Mouse (Mus musculus): ENCODE data around the gene Cdyl. TPM values are rescaled to one million over a fixed set of nuclear protein-coding genes. Genes with fewer than 3 reads are reported as not detected.

Gene Cdyl
- total RNA-seq, 2 experiments from 2014 or later, result 8.6 to 9.0 TPM

DNA sequence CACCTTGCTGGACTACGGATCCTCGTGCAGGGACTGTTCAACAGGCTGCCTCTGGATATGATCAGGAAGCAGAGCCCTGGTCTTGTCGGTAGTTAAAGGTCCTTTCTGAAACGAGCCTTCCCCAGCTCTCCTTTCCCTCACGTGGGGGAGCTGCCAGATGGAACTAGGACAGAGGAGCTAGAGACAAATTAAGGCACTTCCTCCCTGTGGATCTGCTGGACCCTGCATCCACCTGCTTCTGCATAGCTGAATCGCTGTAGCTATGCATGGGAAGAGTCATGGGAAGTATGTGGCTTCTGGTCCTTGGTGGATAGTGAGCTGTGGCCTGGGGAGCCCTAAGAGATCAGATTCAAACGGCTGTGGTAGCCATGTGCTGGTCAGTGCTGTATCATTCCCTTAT, 134.7 kb downstream of the Cdyl start:
- intact Hi-C loops (cut with DNase I), result no loop called here
- no peak for DNase-seq

DNA sequence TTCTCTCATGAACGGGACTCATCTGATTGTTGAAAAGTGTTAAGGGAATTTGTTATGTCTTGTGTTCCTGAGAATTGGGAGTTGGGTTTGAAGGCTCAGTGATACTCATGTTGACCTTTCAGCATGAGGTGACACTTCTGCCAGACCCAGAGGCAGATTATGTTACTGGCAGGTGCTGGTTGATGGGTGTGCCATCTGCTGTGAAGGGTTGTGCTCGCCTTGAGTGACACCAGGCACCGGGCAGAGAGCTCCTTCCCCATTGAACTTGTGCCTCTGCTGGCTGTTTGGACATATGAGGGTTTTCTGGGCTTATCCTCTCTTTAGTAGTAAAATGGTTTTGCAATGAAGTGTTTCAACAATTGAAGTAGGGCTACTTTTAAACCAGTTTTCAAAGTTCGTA, 135.1 kb downstream of the Cdyl start:
- DNase-seq, result no peak
- intact Hi-C loops (cut with DNase I), result no loop called here

GRCm38 (mm10) chr13:35795887-35796286, 136.3 kb downstream of the Cdyl start:
- DNase-seq, result no peak
- intact Hi-C loops (cut with DNase I), result no loop called here

GRCm38 (mm10) chr13:35796352-35796751, 136.7 kb downstream of the Cdyl start:
- intact Hi-C loops (cut with DNase I), result no loop called here
- DNase-seq, result no peak

- DNase-seq, result no peak
- intact Hi-C loops (cut with DNase I), result no loop called here
Observed at GRCm38 (mm10) chr13:35797811-35798522, 138.3 kb downstream of the Cdyl start.

DNA sequence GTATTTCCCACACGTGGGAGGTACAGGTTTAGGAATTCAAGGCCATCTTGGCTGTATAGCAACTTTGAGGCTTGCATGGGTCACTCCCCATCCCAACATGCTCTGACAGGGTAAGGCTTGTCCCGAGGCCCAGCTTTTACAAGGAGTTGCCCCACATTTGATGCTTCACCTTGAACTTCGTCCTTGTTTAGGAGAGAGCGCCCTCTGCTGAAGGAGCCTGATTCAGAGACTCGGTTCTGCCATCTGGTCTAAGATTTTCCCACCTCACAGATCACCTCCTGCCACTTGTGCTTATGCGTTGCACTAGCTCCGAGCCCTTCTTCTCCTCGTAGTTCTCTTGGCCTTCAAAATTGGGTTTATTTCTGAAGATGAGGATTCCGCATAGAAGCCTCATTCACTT, 139.0 kb downstream of the Cdyl start:
- peak; percentile 47 to 65 for DNase-seq
- intact Hi-C loops (cut with DNase I), result no loop called here

GRCm38 (mm10) chr13:35800270-35800669, 140.6 kb downstream of the Cdyl start:
- intact Hi-C loops (cut with DNase I), result no loop called here
- DNase-seq, result no peak

DNA sequence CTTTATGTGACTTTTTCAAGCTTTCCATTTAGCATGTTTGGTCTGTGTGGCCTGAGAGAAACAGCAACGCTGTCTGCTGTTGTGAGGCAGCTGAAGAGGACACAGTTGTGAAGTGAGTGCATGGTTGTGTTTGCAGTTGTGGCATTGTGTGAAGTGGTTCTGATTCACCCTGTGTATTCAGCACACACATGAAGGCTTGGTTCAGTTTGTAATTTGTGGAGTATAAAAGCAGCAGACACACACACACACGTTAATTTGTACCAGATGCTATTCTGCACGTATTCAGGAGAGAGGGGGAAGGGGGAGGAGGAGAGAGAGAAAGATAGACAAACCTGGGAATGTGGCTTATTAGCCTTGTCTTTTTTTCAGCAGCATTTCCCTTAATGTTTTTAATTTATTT, 146.1 kb downstream of the Cdyl start:
- intact Hi-C loops (cut with DNase I), result no loop called here
- no peak for DNase-seq

GRCm38 (mm10) chr13:35806165-35806564, 146.5 kb downstream of the Cdyl start:
- intact Hi-C loops (cut with DNase I), result no loop called here
- DNase-seq, result no peak

GRCm38 (mm10) chr13:35807016-35807415, 147.4 kb downstream of the Cdyl start:
- intact Hi-C loops (cut with DNase I), result no loop called here
- no peak for DNase-seq

DNA sequence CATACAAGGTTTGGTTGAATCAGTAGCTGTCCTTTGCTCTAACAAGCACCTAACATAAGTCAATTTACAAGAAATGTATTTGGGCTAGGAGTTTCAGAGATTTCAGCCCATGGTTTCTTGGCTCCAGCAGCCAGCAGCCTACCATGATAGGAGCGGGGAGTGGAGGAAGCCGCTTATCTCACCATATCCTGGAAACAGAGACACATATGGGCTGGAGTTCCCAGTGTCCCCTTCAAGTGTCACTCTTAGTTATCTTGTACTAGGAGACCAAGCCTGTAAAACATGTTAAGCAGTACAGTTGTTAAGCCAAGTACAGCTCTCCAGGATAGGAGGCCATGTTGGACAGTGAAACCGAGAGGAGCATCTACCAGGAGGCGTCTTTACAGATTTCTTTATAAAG, 147.9 kb downstream of the Cdyl start:
- no peak for DNase-seq

DNA sequence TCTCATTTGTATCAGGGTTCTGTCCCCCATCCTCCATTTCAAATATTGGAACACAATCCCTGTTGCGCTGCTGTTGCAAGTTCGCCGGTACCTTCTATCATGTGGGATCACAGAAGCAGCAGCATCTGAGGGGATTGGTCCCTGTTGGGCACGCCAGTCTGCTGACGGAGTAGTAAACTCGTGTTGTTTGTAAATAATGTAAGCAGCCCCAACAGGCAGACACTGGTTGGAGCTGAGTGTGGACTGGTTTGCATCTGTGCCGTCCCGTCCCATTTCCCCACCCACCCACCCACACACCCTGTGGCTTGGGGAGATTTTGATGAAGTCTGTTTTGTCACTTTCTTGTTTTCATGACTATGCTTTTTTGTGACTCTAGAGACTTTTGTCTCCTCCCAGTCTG, 148.3 kb downstream of the Cdyl start:
- intact Hi-C loops (cut with DNase I), result no loop called here
- DNase-seq, result no peak

More for the DNA sequence above, 147.9 kb downstream of the Cdyl start:
- intact Hi-C loops (cut with DNase I), result no loop called here

DNA sequence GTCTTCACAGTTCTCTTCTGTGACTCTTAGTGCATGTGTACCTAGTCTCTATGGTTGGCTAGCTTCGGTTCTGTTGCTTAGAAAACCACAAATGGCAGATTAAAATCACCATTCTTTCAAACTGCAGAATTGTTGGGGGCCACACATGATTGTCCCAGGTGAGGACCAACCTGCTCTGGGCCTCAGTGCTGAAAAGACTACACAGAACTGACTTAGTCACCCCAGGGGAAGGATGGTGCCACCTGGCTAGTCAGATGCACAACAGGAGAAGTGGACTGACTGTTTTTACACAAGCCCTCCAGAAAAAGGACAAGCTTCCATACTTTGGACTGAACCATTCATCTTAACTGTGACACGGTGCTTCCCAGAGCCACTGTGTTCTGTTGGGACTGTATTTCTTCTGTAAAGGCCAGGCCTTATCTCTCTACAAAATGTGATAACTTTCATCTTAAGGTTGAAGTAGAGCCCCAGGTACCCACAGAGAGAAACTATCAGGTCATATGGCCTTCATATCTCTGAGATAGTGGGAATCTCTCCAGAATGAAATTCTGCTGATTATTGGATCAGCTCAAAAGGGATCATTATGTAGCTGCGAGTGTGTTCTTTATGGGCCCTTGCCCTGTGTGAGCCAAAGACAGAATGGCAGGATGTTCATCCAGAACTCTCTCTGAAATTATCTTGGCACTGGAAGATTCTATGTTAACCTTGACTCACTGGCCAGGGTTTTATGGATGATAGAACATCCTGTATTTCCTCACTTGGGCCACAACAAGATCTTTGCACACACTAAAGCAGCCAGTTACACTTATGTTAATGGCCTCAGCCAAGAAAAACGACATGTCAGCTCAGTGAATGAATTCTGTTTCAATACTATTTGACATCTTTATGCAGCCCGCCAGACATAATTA, 149.9 kb downstream of the Cdyl start:
- intact Hi-C loops (cut with DNase I), result no loop called here

GRCm38 (mm10) chr13:35810160-35810537, 150.5 kb downstream of the Cdyl start:
- DNase-seq, result no peak

More for the DNA sequence above, 149.9 kb downstream of the Cdyl start:
- no peak for DNase-seq

GRCm38 (mm10) chr13:35811361-35812190, 151.9 kb downstream of the Cdyl start:
- peak in 1 of 2 experiments; percentile 23 for DNase-seq
- intact Hi-C loops (cut with DNase I), result no loop called here

More at GRCm38 (mm10) chr13:35810160-35810537, 150.5 kb downstream of the Cdyl start:
- intact Hi-C loops (cut with DNase I), result no loop called here

- DNase-seq, result peak; percentile 22 to 40
Observed at GRCm38 (mm10) chr13:35812191-35812440, 152.5 kb downstream of the Cdyl start.

GRCm38 (mm10) chr13:35813348-35814127, 153.9 kb downstream of the Cdyl start:
- no peak for DNase-seq
- intact Hi-C loops (cut with DNase I), result no loop called here

More at GRCm38 (mm10) chr13:35812191-35812440, 152.5 kb downstream of the Cdyl start:
- intact Hi-C loops (cut with DNase I), result no loop called here

DNA sequence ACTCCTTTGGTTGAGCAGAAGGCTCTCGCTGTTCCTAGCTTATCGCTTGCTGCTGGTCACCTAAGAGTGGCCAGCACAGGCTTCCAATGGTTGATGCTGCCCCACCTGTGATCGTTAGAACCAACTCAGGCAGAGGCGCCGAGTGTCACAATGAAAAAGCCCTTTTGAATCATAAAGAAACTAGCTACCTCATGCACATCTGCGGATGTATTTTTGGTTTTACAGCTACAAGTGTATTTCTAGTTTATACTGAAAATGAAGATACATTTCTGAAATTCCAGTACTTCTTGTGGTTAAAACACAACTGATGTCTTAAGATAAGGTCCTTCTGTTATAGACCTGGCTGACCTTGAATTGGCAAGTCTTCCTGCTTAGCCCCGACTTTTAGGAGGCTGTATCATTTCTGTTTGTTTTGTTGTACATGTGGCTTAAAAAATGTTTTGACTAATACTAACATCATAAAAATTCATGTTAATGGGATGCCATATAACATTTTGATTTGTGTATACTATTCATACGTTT, 155.6 kb downstream of the Cdyl start:
- intact Hi-C loops (cut with DNase I), result no loop called here
- no peak for DNase-seq

DNA sequence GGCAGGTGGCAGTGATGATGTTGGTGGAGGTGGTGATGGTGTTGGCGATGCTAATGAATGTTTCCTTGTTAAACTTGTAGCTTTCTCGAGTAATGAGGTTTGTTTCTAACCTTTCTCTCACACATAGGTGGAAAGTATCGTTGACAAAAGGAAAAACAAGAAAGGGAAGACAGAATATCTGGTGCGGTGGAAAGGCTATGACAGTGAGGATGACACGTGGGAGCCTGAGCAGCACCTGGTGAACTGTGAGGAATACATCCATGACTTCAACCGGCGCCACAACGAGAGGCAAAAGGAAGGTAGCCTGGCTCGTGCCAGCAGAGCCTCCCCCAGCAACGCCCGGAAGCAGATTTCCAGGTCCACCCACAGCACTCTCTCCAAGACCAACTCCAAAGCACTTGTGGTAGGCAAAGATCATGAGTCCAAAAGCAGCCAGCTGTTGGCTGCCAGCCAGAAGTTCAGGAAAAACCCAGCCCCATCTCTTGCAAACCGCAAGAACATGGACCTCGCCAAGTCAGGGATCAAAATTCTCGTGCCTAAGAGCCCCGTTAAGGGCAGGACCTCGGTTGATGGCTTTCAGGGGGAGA, 156.2 kb downstream of the Cdyl start:
- peak; percentile 48 to 51 for DNase-seq
- intact Hi-C loops (cut with DNase I), result no loop called here

GRCm38 (mm10) chr13:35817626-35818025, 158.0 kb downstream of the Cdyl start:
- intact Hi-C loops (cut with DNase I), result no loop called here
- no peak for DNase-seq

Measured in heart, postnatal 14 days (tissue).